Mouse (Mus musculus): ENCODE data around the gene Olfr263.
"Not testable (repeated sequence)": the region's sequence is repeated elsewhere in the genome, so short reads cannot be mapped to it uniquely, and the experiment has no call there.

Olfr263 gene

GRCm38 (mm10) chr13:21129339-21129738, at the start of gene Olfr263:
TSS of gene Olfr263 (plus strand) at chr13:21129639.
- not testable (repeated sequence) for DNase-seq (ENCODE audit: low spot score)

- no peak for DNase-seq (ENCODE audit: low spot score)
Observed at GRCm38 (mm10) chr13:21082686-21083085, 46.8 kb upstream of the Olfr263 start.

- DNase-seq (ENCODE audit: low spot score) = no peak
Observed at GRCm38 (mm10) chr13:21109759-21110158, 19.7 kb upstream of the Olfr263 start.

GRCm38 (mm10) chr13:21110441-21110840, 19.0 kb upstream of the Olfr263 start:
- DNase-seq (ENCODE audit: low spot score) = no peak

GRCm38 (mm10) chr13:21111183-21111582, 18.3 kb upstream of the Olfr263 start, which contains the start of gene Olfr1369-ps1:
TSS of gene Olfr1369-ps1 (plus strand) at chr13:21111483.
- DNase-seq (ENCODE audit: low spot score) = not testable (repeated sequence)

- no peak for DNase-seq (ENCODE audit: low spot score)
Observed at GRCm38 (mm10) chr13:21114121-21114520, 15.3 kb upstream of the Olfr263 start.

GRCm38 (mm10) chr13:21142421-21142820, 13.0 kb downstream of the Olfr263 start:
- DNase-seq (ENCODE audit: low spot score) = no peak

- DNase-seq (ENCODE audit: low spot score) = no peak
Observed at GRCm38 (mm10) chr13:21145767-21146166, 16.3 kb downstream of the Olfr263 start, which contains the start of gene Olfr1368. TSS of gene Olfr1368 (minus strand) at chr13:21145867.

GRCm38 (mm10) chr13:21155888-21156287, 26.4 kb downstream of the Olfr263 start:
- DNase-seq (ENCODE audit: low spot score) = no peak

GRCm38 (mm10) chr13:21158071-21158470, 28.6 kb downstream of the Olfr263 start:
- no peak for DNase-seq (ENCODE audit: low spot score)

GRCm38 (mm10) chr13:21158785-21159474, 29.5 kb downstream of the Olfr263 start:
- no peak for DNase-seq (ENCODE audit: low spot score)

- DNase-seq (ENCODE audit: low spot score) = no peak
Observed at GRCm38 (mm10) chr13:21159475-21159819, 30.0 kb downstream of the Olfr263 start.

GRCm38 (mm10) chr13:21160041-21160511, 30.6 kb downstream of the Olfr263 start:
- DNase-seq (ENCODE audit: low spot score) = no peak

- peak; percentile 97 for DNase-seq (ENCODE audit: low spot score)
Observed at GRCm38 (mm10) chr13:21160657-21161590, 31.5 kb downstream of the Olfr263 start.

GRCm38 (mm10) chr13:21161591-21161990, 32.2 kb downstream of the Olfr263 start:
- DNase-seq (ENCODE audit: low spot score) = no peak

- DNase-seq (ENCODE audit: low spot score) = no peak
Observed at GRCm38 (mm10) chr13:21162591-21162990, 33.2 kb downstream of the Olfr263 start.

GRCm38 (mm10) chr13:21166936-21167909, 37.8 kb downstream of the Olfr263 start:
- no peak for DNase-seq (ENCODE audit: low spot score)

- DNase-seq (ENCODE audit: low spot score) = no peak
Observed at GRCm38 (mm10) chr13:21167910-21168300, 38.5 kb downstream of the Olfr263 start.

GRCm38 (mm10) chr13:21168371-21169011, 39.1 kb downstream of the Olfr263 start:
- DNase-seq (ENCODE audit: low spot score) = no peak

GRCm38 (mm10) chr13:21169121-21169656, 39.8 kb downstream of the Olfr263 start:
- DNase-seq (ENCODE audit: low spot score) = no peak
